Mouse (Mus musculus): ENCODE data around the gene Ccr8. TPM values are rescaled to one million over a fixed set of nuclear protein-coding genes. Genes with fewer than 3 reads are reported as not detected.

The Ccr8 gene
- 0.23 TPM in 1 of 2 replicates, not detected in the other for polyA plus RNA-seq (2016; fragmentation: Nextera tagmentation; extraction: Ambion mirVana)

DNA sequence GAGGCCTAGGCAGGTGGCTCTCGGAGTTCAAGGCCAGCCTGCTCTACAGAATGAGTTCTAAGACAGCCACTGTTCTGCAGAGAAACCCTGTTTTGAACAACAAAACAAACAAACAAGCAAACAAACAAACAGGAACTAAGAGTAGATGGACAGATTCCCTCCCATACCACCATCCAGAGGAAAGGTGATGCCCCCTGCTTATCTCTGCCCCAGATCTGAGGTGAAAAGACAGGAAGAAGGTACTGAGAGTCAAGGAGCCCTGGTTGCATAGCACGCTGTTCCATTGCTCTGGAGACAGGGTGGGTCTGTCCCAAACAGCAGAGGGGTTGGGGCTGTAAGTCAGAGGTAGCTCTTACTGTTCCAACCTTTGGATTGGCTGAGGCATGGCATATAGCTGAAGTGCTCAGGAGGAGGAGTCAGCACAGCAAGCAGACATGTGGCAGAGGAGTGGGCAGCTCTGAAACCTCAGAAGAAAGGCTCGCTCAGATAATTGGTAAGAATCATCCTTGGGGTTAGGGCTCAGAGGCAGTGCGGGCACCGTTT is at the start of gene Ccr8:
TSS of gene Ccr8 (plus strand) at position 419 of the 543 bp plus-strand sequence.
- Histone ChIP-seq H3K27ac (no peak within 1 kb of the TSS), H3K9ac (no peak within 1 kb of the TSS), H3K36me3 (no peaks in the 10 kb centered on the region), H3K4me1 (no peaks in the 10 kb centered on the region), H3K27me3 (no peaks in the 10 kb centered on the region), H3K4me2 (replicated peaks) (no peak within 1 kb of the TSS), H3K9me3 (peaks cover 5% of the 10 kb centered on the region; the same call in 1 of the 2 replicates), H3K4me3 (no peak within 1 kb of the TSS)
- ATAC-seq (ENCODE audit: insufficient number of reproducible peaks, insufficient read depth, low FRiP score, low TSS enrichment) = no peak
- 74% methylated on average over 5 of the region's 5 CpGs for WGBS

DNA sequence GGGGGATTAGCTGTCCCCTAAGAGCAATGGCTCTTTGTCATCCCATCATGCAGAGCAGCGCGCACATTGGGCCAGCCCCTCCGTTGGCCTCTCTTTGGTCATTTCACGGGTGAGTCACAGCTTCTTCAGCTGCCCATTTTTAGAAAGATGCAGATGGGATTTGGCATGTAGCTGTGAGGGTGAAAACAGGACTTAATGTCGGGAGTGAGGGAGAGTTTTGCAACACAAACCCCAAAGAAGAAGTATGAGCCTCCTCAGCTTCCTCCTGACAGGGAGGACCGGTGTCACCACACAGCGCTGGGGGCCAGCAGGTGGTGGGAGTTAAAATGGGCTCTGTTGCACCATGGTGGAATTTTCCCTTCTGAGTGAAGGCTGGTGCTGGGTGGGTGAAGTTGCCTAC is 48.8 kb upstream of the Ccr8 start:
- 86% methylated on average over 7 of the region's 7 CpGs for WGBS
- no peak for ATAC-seq (ENCODE audit: insufficient number of reproducible peaks, insufficient read depth, low FRiP score, low TSS enrichment)
- H3K4me1 ChIP-seq = no peaks in the 10 kb centered on the region

DNA sequence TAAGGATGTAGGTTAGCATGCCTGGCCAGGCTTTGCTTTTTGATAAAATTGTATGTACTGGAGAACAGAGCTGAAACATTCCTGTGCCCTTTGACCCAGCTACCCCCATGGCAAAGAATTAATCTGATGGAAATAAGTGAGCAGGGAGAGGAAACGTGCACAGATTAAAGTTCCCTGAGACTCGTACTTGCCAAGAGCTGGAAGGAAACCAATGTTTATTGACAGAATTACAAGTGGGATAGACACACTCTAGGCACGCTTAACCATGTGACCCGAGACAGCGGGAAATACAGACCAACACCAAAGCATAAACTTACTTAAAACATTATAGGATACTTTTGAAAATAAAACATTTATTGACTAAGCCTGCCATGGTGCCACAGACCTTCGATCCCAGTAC is 43.4 kb upstream of the Ccr8 start:
- no peaks in the 10 kb centered on the region for H3K36me3 ChIP-seq
- H3K4me1 ChIP-seq = no peaks in the 10 kb centered on the region
- no peak overlapping the region for H3K27ac ChIP-seq
- H3K9me3 ChIP-seq = no peaks in the 10 kb centered on the region
- no peaks in the 10 kb centered on the region for H3K27me3 ChIP-seq
- no peak overlapping the region for H3K9ac ChIP-seq
- WGBS = 67% methylated on average over 6 of the region's 6 CpGs
- no peak overlapping the region for H3K4me3 ChIP-seq
- no peak for ATAC-seq (ENCODE audit: insufficient number of reproducible peaks, insufficient read depth, low FRiP score, low TSS enrichment)
- no peak overlapping the region for H3K4me2 ChIP-seq (replicated peaks)

More for the DNA sequence above, 48.8 kb upstream of the Ccr8 start:
- H3K27me3 ChIP-seq = no peaks in the 10 kb centered on the region
- H3K27ac ChIP-seq = no peak overlapping the region
- no peaks in the 10 kb centered on the region for H3K9me3 ChIP-seq
- no peaks in the 10 kb centered on the region for H3K36me3 ChIP-seq
- H3K4me3 ChIP-seq = no peak overlapping the region
- no peak overlapping the region for H3K9ac ChIP-seq
- H3K4me2 ChIP-seq (replicated peaks) = no peak overlapping the region

DNA sequence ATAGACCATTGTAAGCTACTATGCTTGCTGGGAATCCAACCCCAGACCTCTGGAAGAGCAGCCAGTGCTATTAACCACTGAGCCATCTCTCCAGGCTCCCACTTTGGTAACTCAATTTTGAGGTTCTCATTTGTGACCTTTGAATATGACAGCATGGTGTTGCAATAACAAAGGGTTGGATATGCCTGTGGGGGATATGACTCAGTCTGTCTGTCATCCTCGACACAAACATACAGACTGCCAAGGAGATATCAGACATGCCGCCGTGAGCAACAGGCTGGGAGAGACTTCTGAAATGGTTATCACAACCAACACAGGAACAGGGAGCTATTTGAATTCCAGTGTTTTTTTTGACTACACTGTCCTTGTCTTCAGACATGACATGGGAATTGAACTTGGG is 42.5 kb upstream of the Ccr8 start:
- H3K4me1 ChIP-seq = no peaks in the 10 kb centered on the region
- H3K4me2 ChIP-seq (replicated peaks) = no peak overlapping the region
- H3K9ac ChIP-seq = no peak overlapping the region
- no peak overlapping the region for H3K4me3 ChIP-seq
- no peaks in the 10 kb centered on the region for H3K9me3 ChIP-seq
- H3K27ac ChIP-seq = no peak overlapping the region
- WGBS = 74% methylated on average over 3 of the region's 3 CpGs
- no peaks in the 10 kb centered on the region for H3K27me3 ChIP-seq
- H3K36me3 ChIP-seq = no peaks in the 10 kb centered on the region
- no peak for ATAC-seq (ENCODE audit: insufficient number of reproducible peaks, insufficient read depth, low FRiP score, low TSS enrichment)

DNA sequence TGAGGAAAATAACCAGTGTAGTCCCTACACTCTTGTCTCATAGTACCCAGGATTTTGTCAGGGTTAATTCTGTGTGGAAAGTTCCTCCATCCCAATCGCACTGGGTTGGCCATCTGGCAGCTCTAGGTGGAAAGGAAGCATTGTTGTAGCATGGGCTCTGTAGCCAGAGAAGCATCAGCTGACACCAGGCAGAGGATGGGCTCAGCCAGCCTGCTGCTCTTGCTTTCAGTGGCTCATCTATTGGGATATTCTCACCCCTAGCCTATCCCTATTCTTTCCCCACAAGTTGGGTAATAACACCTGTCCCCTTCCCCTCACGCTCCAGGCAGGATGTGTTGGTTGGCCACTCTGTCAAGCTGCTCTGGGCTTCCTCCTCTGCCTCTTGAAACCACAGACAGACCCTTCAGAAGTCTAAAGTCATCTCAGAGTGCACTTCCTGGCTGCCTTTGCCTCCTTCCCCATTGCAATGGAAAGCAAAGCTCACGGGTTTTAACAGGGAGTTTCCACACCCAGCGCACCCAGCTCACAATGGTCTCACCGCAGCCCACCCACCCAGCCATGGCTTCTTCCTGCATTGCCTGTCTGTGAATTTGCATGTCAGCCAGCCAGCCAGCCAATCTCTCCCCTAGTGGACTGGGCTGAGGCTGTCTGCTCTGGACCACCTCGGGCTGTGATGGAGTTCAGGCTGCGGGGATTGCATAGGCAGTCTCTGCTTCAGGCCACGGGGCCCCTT is 37.2 kb upstream of the Ccr8 start:
- ATAC-seq (ENCODE audit: insufficient number of reproducible peaks, insufficient read depth, low FRiP score, low TSS enrichment) = no peak
- 0 out of 2 replicates have a peak, but pooled peaks cover 4% of the 10 kb centered on the region for H3K4me1 ChIP-seq

GRCm38 (mm10) chr9:120056201-120056600 is 35.7 kb upstream of the Ccr8 start:
- ATAC-seq (ENCODE audit: insufficient number of reproducible peaks, insufficient read depth, low FRiP score, low TSS enrichment) = no peak
- no peak overlapping the region for H3K9ac ChIP-seq
- H3K4me2 ChIP-seq (replicated peaks) = no peak overlapping the region
- 0 out of 2 replicates have a peak, but pooled peaks cover 4% of the 10 kb centered on the region for H3K4me1 ChIP-seq
- no peak overlapping the region for H3K27ac ChIP-seq
- WGBS = 74% methylated on average over 9 of the region's 9 CpGs
- no peaks in the 10 kb centered on the region for H3K9me3 ChIP-seq
- no peaks in the 10 kb centered on the region for H3K27me3 ChIP-seq
- H3K4me3 ChIP-seq = no peak overlapping the region
- no peaks in the 10 kb centered on the region for H3K36me3 ChIP-seq

More for the DNA sequence above, 37.2 kb upstream of the Ccr8 start:
- Histone ChIP-seq H3K36me3 (no peaks in the 10 kb centered on the region), H3K4me3 (no peak overlapping the region), H3K9ac (no peak overlapping the region), H3K27ac (no peak overlapping the region), H3K9me3 (no peaks in the 10 kb centered on the region), H3K27me3 (no peaks in the 10 kb centered on the region), H3K4me2 (replicated peaks) (no peak overlapping the region)
- WGBS = 55% methylated on average over 8 of the region's 8 CpGs

GRCm38 (mm10) chr9:120058730-120059129 is 33.2 kb upstream of the Ccr8 start:
- H3K27ac ChIP-seq = no peak overlapping the region
- H3K27me3 ChIP-seq = no peaks in the 10 kb centered on the region
- no peaks in the 10 kb centered on the region for H3K9me3 ChIP-seq
- no peak overlapping the region for H3K4me2 ChIP-seq (replicated peaks)
- no peaks in the 10 kb centered on the region for H3K36me3 ChIP-seq
- H3K9ac ChIP-seq = no peak overlapping the region
- 0 out of 2 replicates have a peak, but pooled peaks cover 4% of the 10 kb centered on the region for H3K4me1 ChIP-seq
- WGBS = 67% methylated on average over 3 of the region's 3 CpGs
- H3K4me3 ChIP-seq = no peak overlapping the region
- no peak for ATAC-seq (ENCODE audit: insufficient number of reproducible peaks, insufficient read depth, low FRiP score, low TSS enrichment)

- H3K9me3 ChIP-seq = no peaks in the 10 kb centered on the region
- ATAC-seq (ENCODE audit: insufficient number of reproducible peaks, insufficient read depth, low FRiP score, low TSS enrichment) = no peak
- H3K27me3 ChIP-seq = no peaks in the 10 kb centered on the region
- no peak overlapping the region for H3K9ac ChIP-seq
- H3K4me2 ChIP-seq (replicated peaks) = no peak overlapping the region
- 72% methylated on average over 4 of the region's 4 CpGs for WGBS
- H3K27ac ChIP-seq = no peak overlapping the region
- no peaks in the 10 kb centered on the region for H3K4me1 ChIP-seq
- H3K36me3 ChIP-seq = no peaks in the 10 kb centered on the region
- no peak overlapping the region for H3K4me3 ChIP-seq
These were observed 27.6 kb upstream of the Ccr8 start for GRCm38 (mm10) chr9:120064317-120064716.

DNA sequence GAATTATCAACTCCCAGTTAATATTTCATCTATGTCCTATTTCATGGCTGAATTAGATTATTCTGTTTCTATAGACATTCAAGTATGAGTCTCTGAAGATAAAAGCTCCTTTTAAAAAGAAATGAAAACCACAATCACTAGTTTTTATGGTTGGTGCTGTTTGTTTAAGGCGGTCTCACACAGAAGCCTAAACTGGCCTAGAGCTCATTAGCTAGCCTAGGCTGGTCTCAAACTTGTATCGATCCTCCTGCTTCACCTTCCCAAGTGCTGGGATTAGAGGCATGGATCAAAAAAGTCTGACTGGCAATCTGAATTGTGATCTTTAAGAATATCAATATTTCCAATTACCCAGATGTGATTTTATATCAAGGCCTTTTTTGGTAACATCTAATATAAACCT is 24.3 kb upstream of the Ccr8 start:
- Histone ChIP-seq H3K4me2 (replicated peaks) (no peak overlapping the region), H3K4me3 (no peak overlapping the region), H3K9ac (no peak overlapping the region), H3K27ac (no peak overlapping the region), H3K4me1 (no peaks in the 10 kb centered on the region), H3K27me3 (no peaks in the 10 kb centered on the region), H3K36me3 (no peaks in the 10 kb centered on the region), H3K9me3 (no peaks in the 10 kb centered on the region)
- 85% methylated on average over 2 of the region's 2 CpGs for WGBS
- no peak for ATAC-seq (ENCODE audit: insufficient number of reproducible peaks, insufficient read depth, low FRiP score, low TSS enrichment)

DNA sequence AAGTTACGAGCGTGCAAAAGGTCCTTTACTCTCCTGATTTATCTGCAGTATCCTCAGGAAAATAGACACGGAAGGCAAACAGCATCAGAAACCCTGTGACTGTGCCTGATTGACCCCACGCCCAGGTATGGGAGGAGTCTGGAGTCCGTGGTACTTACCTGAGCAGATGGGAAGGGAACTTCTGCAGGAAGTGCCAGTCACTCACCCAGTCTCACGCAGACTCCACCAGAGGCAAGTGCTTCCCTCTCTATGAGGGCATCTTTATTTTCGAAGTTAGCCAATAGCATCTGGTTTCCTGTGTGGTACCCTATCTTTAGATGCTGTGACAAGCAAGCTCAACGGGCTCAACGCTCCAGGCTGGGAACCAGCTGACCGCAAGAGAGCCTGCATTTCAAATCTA is 23.9 kb upstream of the Ccr8 start:
- no peak overlapping the region for H3K4me3 ChIP-seq
- H3K27ac ChIP-seq = no peak overlapping the region
- 55% methylated on average over 10 of the region's 10 CpGs for WGBS

GRCm38 (mm10) chr9:120069779-120070178 is 22.1 kb upstream of the Ccr8 start, which contains the start of gene Cx3cr1:
Cx3cr1 (minus strand) TSS chr9:120069879.
- no peak within 1 kb of the TSS for H3K4me3 ChIP-seq
- H3K4me1 ChIP-seq = no peaks in the 10 kb centered on the region
- ATAC-seq (ENCODE audit: insufficient number of reproducible peaks, insufficient read depth, low FRiP score, low TSS enrichment) = no peak
- no peaks in the 10 kb centered on the region for H3K9me3 ChIP-seq
- no peak within 1 kb of the TSS for H3K27ac ChIP-seq
- WGBS = 82% methylated on average over 11 of the region's 11 CpGs
- H3K36me3 ChIP-seq = no peaks in the 10 kb centered on the region
- no peak within 1 kb of the TSS for H3K9ac ChIP-seq
- no peak within 1 kb of the TSS for H3K4me2 ChIP-seq (replicated peaks)
- no peaks in the 10 kb centered on the region for H3K27me3 ChIP-seq

More for the DNA sequence above, 23.9 kb upstream of the Ccr8 start:
- no peaks in the 10 kb centered on the region for H3K36me3 ChIP-seq
- no peaks in the 10 kb centered on the region for H3K27me3 ChIP-seq
- no peak for ATAC-seq (ENCODE audit: insufficient number of reproducible peaks, insufficient read depth, low FRiP score, low TSS enrichment)
- H3K4me1 ChIP-seq = no peaks in the 10 kb centered on the region
- no peak overlapping the region for H3K9ac ChIP-seq
- no peak overlapping the region for H3K4me2 ChIP-seq (replicated peaks)
- H3K9me3 ChIP-seq = no peaks in the 10 kb centered on the region

DNA sequence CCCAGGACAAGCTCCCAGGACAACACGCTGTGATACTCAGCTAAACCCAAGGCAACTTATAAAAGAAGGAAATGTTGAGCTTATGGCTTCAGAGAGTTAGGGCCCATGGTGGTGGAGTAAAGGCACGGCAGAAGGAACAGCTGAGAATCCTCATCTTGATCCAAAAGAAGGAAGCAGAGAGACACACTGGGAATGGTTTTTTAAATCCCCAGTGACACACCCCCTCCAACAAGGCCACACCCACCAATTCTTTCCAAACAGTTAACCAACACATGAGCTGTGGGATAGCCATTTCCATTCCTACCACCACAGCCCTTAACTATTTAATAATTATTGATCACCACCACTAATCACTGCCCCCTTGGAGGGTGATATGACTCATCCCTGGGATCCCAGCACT is 20.7 kb upstream of the Ccr8 start:
- H3K9me3 ChIP-seq = no peaks in the 10 kb centered on the region
- ATAC-seq (ENCODE audit: insufficient number of reproducible peaks, insufficient read depth, low FRiP score, low TSS enrichment) = no peak
- WGBS = 71% methylated on average over 2 of the region's 2 CpGs
- H3K4me2 ChIP-seq (replicated peaks) = no peak overlapping the region
- H3K27me3 ChIP-seq = no peaks in the 10 kb centered on the region
- H3K36me3 ChIP-seq = no peaks in the 10 kb centered on the region
- no peaks in the 10 kb centered on the region for H3K4me1 ChIP-seq
- no peak overlapping the region for H3K9ac ChIP-seq
- H3K27ac ChIP-seq = no peak overlapping the region
- no peak overlapping the region for H3K4me3 ChIP-seq

Measured in embryonic facial prominence, embryonic 12.5 days (tissue).